Mouse (Mus musculus) kidney, adult 2 months (tissue): ENCODE data around the gene Npr1. TPM values are rescaled to one million over a fixed set of nuclear protein-coding genes. Genes with fewer than 3 reads are reported as not detected.

ENCODE experiments used
- DNase-seq: peaks from one replicate; pipeline ENCODE4 v3.0.0; 2021
- H3K27ac ChIP-seq: fragments of 200-500 bp; 2 replicates; pipeline ENCODE4 v1.5.1; 2012; ENCODE audit warnings: low read depth, low read length, control low read depth, inconsistent platforms; ENCODE audit not compliant: insufficient read depth
- H3K27me3 ChIP-seq: fragments of 200-500 bp; replicated peaks from 2 replicates; pipeline ENCODE4 v1.6.1; 2012; ENCODE audit warnings: mild to moderate bottlenecking, moderate library complexity, low read length, inconsistent platforms; ENCODE audit not compliant: control insufficient read depth, insufficient read depth
- H3K36me3 ChIP-seq: fragments of 200-500 bp; 2 replicates; pipeline ENCODE4 v1.6.1; 2012; ENCODE audit warnings: mild to moderate bottlenecking, moderate library complexity, low read length, inconsistent platforms; ENCODE audit not compliant: control insufficient read depth, insufficient read depth
- H3K4me1 ChIP-seq: fragments of 200-500 bp; 2 replicates; pipeline ENCODE4 v1.6.1; 2011; ENCODE audit warnings: low read length; ENCODE audit not compliant: control insufficient read depth, insufficient read depth
- H3K4me3 ChIP-seq: fragments of 200-500 bp; 2 replicates; pipeline ENCODE4 v1.5.1; 2011; ENCODE audit warnings: mild to moderate bottlenecking, low read depth, low read length, control low read depth; ENCODE audit not compliant: insufficient read depth
- CTCF ChIP-seq: fragments of 200-500 bp; conservative IDR thresholded peaks from 2 replicates; pipeline ENCODE4 v1.5.1; 2011; ENCODE audit warnings: low read depth, mild to moderate bottlenecking, control low read depth, low read length, moderate library complexity, mixed read lengths; ENCODE audit not compliant: insufficient read depth, insufficient read length
- POLR2A ChIP-seq: fragments of 200-500 bp; IDR thresholded peaks from one replicate; pipeline ENCODE4 v1.6.1; 2011; ENCODE audit warnings: low read depth, low read length, control low read depth
- WGBS: fragments of 180-500 bp; shearing (Covaris S2); methylation state at CpG from one replicate; pipeline ENCODE4 v1.1.7; 2018; 5-methylcytosine and 5-hydroxymethylcytosine counted together
- polyA plus RNA-seq: library from polyadenylated mRNA; depleted of rRNA; stranded (reverse); fragments of >200 nt; gene quantifications from 2 replicates; pipeline ENCODE4 v1.2.3, GENCODE M21; 2012

Npr1 gene
- polyA plus RNA-seq, 1 experiment = 55.4 TPM

DNA sequence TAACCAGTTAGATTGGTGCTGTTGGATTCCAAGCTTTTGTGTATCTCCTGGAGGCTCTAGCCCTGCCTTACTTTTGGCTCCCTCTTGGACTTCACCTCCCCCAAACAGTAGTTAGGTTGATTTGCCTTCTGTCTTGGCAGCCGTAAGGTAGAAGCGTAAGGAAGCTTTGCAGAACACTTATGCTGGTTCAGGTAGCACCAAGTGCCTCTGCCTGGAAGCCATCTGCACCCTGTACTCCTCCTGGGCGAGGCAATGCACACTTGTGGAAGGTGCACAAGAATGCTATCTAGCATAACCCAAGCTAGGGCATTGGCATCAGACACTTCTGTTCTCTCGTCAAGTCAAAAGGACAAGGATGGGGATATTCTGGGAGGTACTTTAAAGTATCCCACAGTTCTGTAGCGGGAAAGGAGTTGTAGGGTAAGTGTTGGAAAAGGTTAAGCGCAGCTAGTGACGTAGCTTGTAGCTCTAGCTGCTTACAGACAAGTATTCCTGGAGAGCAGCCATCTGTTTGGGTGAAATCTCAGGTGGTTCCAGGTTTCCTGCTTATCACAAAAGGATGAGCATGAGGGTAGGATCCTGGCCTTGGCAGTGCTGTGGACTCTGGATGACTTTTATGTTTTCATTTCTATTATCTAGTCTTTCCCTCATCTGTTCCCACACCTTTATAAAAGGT, 30.3 kb upstream of the Npr1 start:
- WGBS = 88% methylated on average over 7 of the region's 7 CpGs
- TF ChIP-seq POLR2A = no peak
- TF ChIP-seq CTCF = no peak
- no peaks in the 10 kb centered on the region for H3K27me3 ChIP-seq
- H3K4me1 ChIP-seq = no peaks in the 10 kb centered on the region
- no peak overlapping the region for H3K4me3 ChIP-seq
- H3K36me3 ChIP-seq = peaks cover 7% of the 10 kb centered on the region
- no peak overlapping the region for H3K27ac ChIP-seq
- DNase-seq = no peak

- Histone ChIP-seq H3K36me3 (peaks cover 3% of the 10 kb centered on the region), H3K27me3 (no peaks in the 10 kb centered on the region), H3K4me1 (peaks cover 7% of the 10 kb centered on the region; the same call in 1 of the 2 replicates), H3K4me3 (no peak overlapping the region), H3K27ac (no peak overlapping the region)
- TF ChIP-seq POLR2A = no peak
- TF ChIP-seq CTCF = no peak
- DNase-seq = no peak
- WGBS = 60% methylated on average over 4 of the region's 4 CpGs
These were observed 28.3 kb upstream of the Npr1 start for GRCm38 (mm10) chr3:90493831-90494540.

- no peak overlapping the region for H3K27ac ChIP-seq
- WGBS = 32% methylated on average over 2 of the region's 2 CpGs
- no peak overlapping the region for H3K4me3 ChIP-seq
- TF ChIP-seq CTCF (0 out of 2 replicates have a peak, but pooled peaks have one; percentile 16), POLR2A (no peak)
- peaks cover 12% of the 10 kb centered on the region; the same call in 1 of the 2 replicates for H3K4me1 ChIP-seq
- DNase-seq = peak; percentile 63
- peaks cover 5% of the 10 kb centered on the region for H3K36me3 ChIP-seq
- no peaks in the 10 kb centered on the region for H3K27me3 ChIP-seq
These were observed 25.7 kb upstream of the Npr1 start for GRCm38 (mm10) chr3:90491350-90491749.

- Histone ChIP-seq H3K4me3 (peak within 1 kb of the TSS; percentile 74), H3K36me3 (peaks cover 5% of the 10 kb centered on the region), H3K27ac (peak within 1 kb of the TSS; percentile 83), H3K4me1 (peaks cover 12% of the 10 kb centered on the region; the same call in 1 of the 2 replicates), H3K27me3 (no peaks in the 10 kb centered on the region)
- under 1% methylated on average over 37 of the region's 37 CpGs for WGBS
- peak; percentile 98 for DNase-seq
- TF ChIP-seq POLR2A (no peak), CTCF (peak; percentile 78)
These were observed 25.1 kb upstream of the Npr1 start, which contains the start of gene Snapin for GRCm38 (mm10) chr3:90490696-90491256. Gene Snapin (minus strand): TSS chr3:90491033.

GRCm38 (mm10) chr3:90488576-90488975, 22.9 kb upstream of the Npr1 start:
- 90% methylated on average over 6 of the region's 6 CpGs for WGBS
- Histone ChIP-seq H3K36me3 (peaks cover 5% of the 10 kb centered on the region), H3K4me3 (no peak overlapping the region), H3K27me3 (no peaks in the 10 kb centered on the region), H3K27ac (no peak overlapping the region), H3K4me1 (peaks cover 12% of the 10 kb centered on the region; the same call in 1 of the 2 replicates)
- DNase-seq = no peak
- TF ChIP-seq CTCF (no peak), POLR2A (no peak)

DNA sequence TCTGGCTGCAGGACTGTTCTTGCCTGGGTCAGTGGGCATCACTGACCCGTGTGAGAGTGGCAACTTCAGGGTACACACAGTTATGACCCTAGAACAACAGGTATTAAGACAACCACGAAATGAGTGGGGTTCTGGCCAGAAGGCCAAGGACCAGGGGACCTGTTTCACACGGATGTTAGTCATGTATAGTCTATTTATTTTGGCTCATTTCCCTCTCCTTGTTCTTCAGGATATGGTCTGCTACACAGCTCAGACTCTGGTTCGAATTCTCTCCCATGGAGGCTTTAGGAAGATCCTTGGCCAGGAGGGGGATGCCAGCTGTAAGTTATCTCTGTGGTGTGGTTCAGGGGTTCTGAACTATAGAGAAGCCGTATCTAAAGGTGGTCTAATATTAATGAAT, 21.3 kb upstream of the Npr1 start:
- Histone ChIP-seq H3K36me3 (peaks cover 5% of the 10 kb centered on the region), H3K4me1 (peaks cover 12% of the 10 kb centered on the region; the same call in 1 of the 2 replicates), H3K4me3 (no peak overlapping the region), H3K27ac (no peak overlapping the region), H3K27me3 (no peaks in the 10 kb centered on the region)
- 30% methylated on average over 5 of the region's 5 CpGs for WGBS
- DNase-seq = peak; percentile 44
- TF ChIP-seq CTCF = no peak
- no peak for TF ChIP-seq POLR2A
